In the genomic region with DNA sequence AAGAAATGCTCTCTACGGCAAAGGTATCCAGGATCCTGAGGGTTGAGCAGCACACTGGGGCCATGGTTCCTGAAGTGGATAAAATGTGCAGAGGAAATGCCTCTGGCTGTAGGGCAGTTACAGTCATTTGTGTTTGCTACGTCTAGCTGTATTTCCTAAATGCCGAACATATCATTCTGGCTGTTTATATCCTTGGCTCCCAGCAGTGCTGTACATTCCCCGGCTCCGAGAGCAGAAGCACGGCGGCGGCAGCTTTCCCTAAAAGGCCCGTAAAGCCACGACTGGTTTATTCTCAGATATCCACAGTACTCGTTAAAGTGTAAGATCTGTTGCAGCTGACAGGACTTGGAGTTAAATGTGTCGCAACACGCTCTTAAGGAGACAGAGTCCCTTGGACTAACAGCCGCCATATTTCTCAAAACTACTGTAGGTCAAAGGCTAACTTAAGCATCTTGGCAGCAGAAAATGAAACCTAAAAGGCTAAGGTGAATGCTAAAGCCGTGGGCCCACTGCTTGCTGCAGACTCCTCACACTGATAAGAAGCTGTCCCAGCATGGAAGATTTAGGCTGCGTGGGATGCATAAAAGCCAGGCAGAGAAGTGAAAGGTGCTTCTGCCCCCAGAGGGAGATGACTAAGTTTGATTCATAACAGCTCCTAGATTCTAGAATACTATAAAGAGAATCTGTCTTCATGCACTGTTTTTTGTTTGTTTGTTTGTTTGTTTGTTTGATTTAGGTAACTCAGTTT, we compare ENCODE assay signal across 8 mouse cellular contexts.
DNase-seq lines count a peak whose midpoint lies in the region; ATAC-seq lines count a peak whose summit lies in the region.

No protein-coding gene starts in this region.

- ATAC-seq in limb, embryonic 13.5 days (ENCODE audit: low FRiP score, low read depth) = peak; percentile 83
- ATAC-seq in cerebellum, adult (ENCODE audit: insufficient number of reproducible peaks, low FRiP score, low TSS enrichment) = no peak
- no peak for ATAC-seq in inflammation-experienced regulatory T-cells, adult 6 months

- intact Hi-C loops in heart, postnatal 36 days (cut with DNase I) = no loop called here
- intact Hi-C loops in gastrocnemius, postnatal 36 days (cut with DNase I) = no loop called here

- H3K27me3 ChIP-seq in limb, embryonic 13.5 days = no peaks in the 10 kb centered on the region

- 0 out of 2 replicates have a peak overlapping the region, but pooled peaks have one; percentile 8 for H3K9ac ChIP-seq in limb, embryonic 13.5 days

- peak; percentile 48 for DNase-seq in right cerebral cortex, adult 18-20 months
- no peak for DNase-seq in right cerebral cortex, postnatal 14 days
- peak; percentile 3 to 22 for DNase-seq in heart, postnatal 36 days
- no peak for DNase-seq in ovary, adult 18-20 months (ENCODE audit: low spot score)
- DNase-seq in gastrocnemius, postnatal 36 days = no peak

- peak overlapping the region; percentile 58; the same call in 1 of the 2 replicates for H3K27ac ChIP-seq in limb, embryonic 13.5 days

- peak overlapping the region; percentile 22 for H3K4me3 ChIP-seq in limb, embryonic 13.5 days

- H3K4me1 ChIP-seq in limb, embryonic 13.5 days = peaks cover 27% of the 10 kb centered on the region

- no peaks in the 10 kb centered on the region for H3K36me3 ChIP-seq in limb, embryonic 13.5 days

- WGBS in limb, embryonic 13.5 days = 14% methylated on average over 16 of the region's 16 CpGs

- no peaks in the 10 kb centered on the region for H3K9me3 ChIP-seq in limb, embryonic 13.5 days

- peak overlapping the region; percentile 57 for H3K4me2 ChIP-seq in limb, embryonic 13.5 days (replicated peaks)

Comparison
In these comparisons a context has a peak if more than half of its experiments do, and no peak if none do; other contexts are left out.
1. DNase-seq: peak in right cerebral cortex, adult 18-20 months (single experiment) and heart, postnatal 36 days (2 of 2); none in right cerebral cortex, postnatal 14 days (single experiment), ovary, adult 18-20 months (single experiment) and gastrocnemius, postnatal 36 days (0 of 2).